Mouse (Mus musculus): Measurements from ENCODE around the gene Mapkapk3.

- no peak for TF ChIP-seq POLR2A (IDR thresholded peaks at IDR 0.05; ENCODE audit: extremely low read depth, insufficient read depth, low read length)
- no peak for TF ChIP-seq CTCF (IDR thresholded peaks at IDR 0.05; ENCODE audit: low read depth, low read length)
These were observed 14.2 kb upstream of the Mapkapk3 start for GRCm38 (mm10) chr9:107303900-107304299.
